Mouse (Mus musculus) ES-CJ7 (cell line): ENCODE data around the gene Stk11.
A peak's percentile ranks its signal among the peaks of the same experiment; 100 is the strongest.

Experiments
- DNase-seq: peaks from one replicate; pipeline ENCODE4 v3.0.0; 2011; ENCODE audit warnings: low read depth, low spot score

The Stk11 gene

GRCm38 (mm10) chr10:80170601-80171021 lies 55.0 kb downstream of the Stk11 start:
- DNase-seq = no peak

DNA sequence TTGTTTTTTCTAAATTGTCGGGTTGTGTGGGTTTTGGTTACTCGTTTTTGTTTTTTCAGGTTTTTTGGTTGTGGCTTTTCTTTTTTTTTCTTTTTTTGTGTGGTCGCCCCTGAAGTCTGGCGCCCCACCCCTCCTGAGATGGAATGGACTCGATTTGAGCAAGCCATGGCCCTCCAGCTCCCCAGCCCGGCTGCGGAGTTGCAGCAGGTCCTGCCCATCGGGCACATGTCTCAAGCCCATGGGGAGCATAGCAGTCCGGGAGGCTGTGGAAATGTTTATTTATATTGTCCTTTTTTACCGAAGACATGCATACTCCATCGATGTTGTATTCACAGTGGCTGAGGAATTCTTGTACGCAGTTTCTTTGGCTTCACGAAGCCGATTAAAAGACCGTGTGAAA lies 55.6 kb downstream of the Stk11 start:
- no peak for DNase-seq

GRCm38 (mm10) chr10:80171760-80172526 lies 56.3 kb downstream of the Stk11 start:
- DNase-seq = no peak

DNA sequence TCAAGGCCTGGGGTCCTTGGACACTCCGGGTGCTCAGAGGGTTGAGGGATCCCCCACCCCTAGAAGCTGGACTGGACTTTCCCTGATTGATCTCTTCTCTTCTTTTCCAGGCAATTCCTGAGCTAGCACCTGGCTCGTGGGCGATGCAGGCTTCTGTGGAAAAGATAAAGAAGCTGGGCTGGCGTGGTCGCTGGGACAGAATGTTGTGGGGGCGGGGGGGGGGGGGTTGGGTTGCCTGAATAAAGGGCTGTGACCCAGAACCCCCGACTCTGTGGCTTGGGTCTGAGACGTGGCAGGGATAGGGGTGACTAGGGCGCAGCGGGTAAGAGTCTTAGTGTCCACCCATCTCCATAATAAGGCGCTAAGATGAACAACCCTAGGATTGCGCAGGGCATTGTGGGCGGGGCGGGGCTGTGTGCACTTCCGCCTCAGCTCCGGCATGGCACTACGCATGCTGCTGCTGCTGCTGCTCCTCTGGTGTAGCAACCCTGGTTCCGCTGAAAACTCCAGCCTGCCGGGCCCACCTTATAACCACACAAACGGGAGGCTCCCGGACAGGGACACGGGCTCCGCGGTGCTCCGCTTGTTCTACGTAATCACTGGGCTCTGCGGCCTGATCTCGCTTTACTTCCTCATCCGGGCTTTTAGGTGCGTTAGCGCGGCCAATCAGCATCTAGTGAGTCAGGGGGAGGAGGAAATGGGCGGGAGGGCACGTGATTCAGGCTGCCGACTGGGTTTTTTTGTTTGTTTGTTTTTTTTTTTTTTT lies 57.1 kb downstream of the Stk11 start, which contains the start of gene 1600002K03Rik:
TSS of gene 1600002K03Rik (plus strand) at position 418 of the 766 bp plus-strand sequence.
- DNase-seq = peak; percentile 95

- DNase-seq = no peak
Measured at GRCm38 (mm10) chr10:80173358-80173757, 57.8 kb downstream of the Stk11 start.

- no peak for DNase-seq
Measured at GRCm38 (mm10) chr10:80173955-80174640, 58.5 kb downstream of the Stk11 start.

- DNase-seq = peak; percentile 82
Measured at GRCm38 (mm10) chr10:80174705-80175104, 59.1 kb downstream of the Stk11 start.

DNA sequence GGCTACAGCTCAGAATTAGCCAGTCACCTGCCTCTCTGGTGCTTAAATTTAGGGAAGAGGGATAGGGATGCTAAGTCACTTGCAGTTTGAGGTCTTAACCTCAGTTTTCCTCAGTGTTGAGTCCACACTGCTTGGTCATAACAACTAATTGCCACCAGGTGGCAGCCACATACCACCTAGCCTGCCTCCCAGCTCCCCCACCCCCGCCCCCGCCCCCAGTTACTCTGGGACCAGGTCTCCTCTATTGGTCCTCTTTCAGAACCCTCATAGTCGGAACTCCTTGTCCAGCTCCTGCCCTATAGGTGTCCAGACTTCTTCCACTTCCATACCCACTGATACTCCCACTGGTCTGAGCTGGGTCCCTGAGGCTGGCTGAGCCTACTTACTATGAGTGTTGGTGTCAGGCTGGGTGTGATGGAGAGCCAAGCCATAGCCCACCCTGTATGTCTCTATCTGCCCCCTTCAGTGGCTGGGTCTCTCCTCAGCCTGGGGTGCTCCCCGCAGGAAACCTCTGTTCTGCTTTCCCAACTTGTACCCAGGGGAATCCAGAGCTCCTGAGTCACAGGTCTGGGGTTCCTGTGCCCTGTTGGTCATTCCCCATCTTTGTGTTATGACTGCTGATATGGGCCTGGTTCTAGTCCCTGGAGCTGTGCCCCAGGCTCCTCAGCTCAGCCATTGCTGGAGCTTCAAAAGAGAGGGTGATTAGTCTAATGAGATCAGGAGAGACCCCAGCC lies 60.1 kb downstream of the Stk11 start:
- DNase-seq = peak; percentile 65

DNA sequence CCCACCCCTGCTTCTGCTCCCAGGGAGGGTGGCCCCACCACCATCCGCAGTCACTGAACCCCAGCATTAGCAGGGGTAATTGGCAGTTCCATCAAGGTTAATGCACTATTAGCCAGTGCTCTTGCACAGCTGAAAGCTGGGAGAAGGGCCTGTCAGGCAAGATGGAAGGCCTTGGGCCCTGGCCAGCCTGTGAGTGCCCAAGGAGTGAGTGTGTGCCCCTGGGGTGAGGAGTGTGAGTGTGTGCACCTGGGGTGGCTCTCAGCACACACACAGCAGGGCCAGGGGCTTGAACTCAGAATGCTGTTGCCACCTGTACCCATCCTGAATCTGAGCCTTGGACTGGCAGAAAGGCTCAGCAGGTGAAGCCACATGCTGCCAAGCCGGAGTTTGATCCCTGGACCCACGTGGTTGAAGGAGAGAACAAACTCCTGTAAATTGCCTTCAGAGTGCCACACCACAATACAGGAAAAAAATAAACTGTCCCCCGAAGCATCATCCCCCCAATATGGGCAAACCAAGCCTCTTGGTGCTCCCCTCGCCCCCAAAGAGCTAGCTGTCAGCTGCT lies 60.7 kb downstream of the Stk11 start:
- DNase-seq = no peak

GRCm38 (mm10) chr10:80177441-80178279 lies 62.1 kb downstream of the Stk11 start:
- DNase-seq = no peak

- peak; percentile 53 for DNase-seq
Measured at GRCm38 (mm10) chr10:80179068-80180051, 63.8 kb downstream of the Stk11 start, which contains the start of gene Efna2. Gene Efna2, plus strand, starts transcription at chr10:80179482.
